Mouse (Mus musculus): ENCODE results near the gene Lrfn1.
"Not testable (repeated sequence)": the region's sequence is repeated elsewhere in the genome, so short reads cannot be mapped to it uniquely, and the experiment has no call there.

- not testable (repeated sequence) for TF ChIP-seq CTCF (conservative IDR thresholded peaks at IDR 0.05; ENCODE audit: insufficient read depth, insufficient read length, low read depth, low read length); POLR2A (IDR thresholded peaks at IDR 0.05; ENCODE audit: low read depth, low read length)
Measured at GRCm38 (mm10) chr7:28509121-28509520, 57.3 kb downstream of the Lrfn1 start.
